Mouse (Mus musculus): ENCODE data around the gene Nupl1. TPM values are rescaled to one million over a fixed set of nuclear protein-coding genes. Genes with fewer than 3 reads are reported as not detected.

Gene Nupl1
- polyA plus RNA-seq, 1 experiment from 2014 or later = 0.21 TPM

DNA sequence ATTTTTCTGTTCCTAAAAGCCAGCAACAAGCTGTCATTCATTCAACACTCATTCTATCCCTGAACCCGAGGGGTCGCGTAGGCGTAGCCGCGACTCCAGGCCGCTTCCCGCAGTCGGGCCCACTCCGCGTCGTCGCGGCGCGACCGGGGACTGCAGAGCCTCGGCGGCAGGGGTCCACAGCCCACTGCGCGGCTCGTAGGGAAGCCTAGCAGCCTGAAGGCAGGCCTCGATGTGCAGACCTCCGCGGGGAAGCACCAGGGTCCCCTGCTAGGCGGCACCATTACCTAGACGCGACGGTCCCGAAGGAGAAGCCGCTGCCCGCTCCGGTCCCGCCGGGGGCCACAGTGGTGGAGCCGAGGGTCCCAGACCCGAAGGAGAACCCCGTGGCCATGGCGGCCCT, 352 bp downstream of the Nupl1 start:
- DNase-seq (ENCODE audit: low spot score) = peak; percentile 51
- WGBS = under 1% methylated on average over 39 of the region's 39 CpGs
- Histone ChIP-seq H3K4me1 (replicated peaks; ENCODE audit: control insufficient read depth, insufficient read depth, low read length) (peaks cover 22% of the 10 kb centered on the region), H3K4me3 (replicated peaks; ENCODE audit: low read length) (peak overlapping the region; percentile 100), H3K4me2 (replicated peaks) (peak overlapping the region; percentile 93), H3K27me3 (ENCODE audit: control insufficient read depth, insufficient read depth, low read length) (no peaks in the 10 kb centered on the region), H3K9ac (peak overlapping the region; percentile 99), H3K36me3 (replicated peaks; ENCODE audit: control insufficient read depth, insufficient read depth) (no peaks in the 10 kb centered on the region), H3K9me3 (ENCODE audit: control insufficient read depth, low read length) (no peaks in the 10 kb centered on the region), H3K27ac (peak overlapping the region; percentile 92)
- ATAC-seq (ENCODE audit: low FRiP score) = peak; percentile 65; the same call in 1 of the 2 replicates

GRCm38 (mm10) chr14:60250366-60250765, 865 bp downstream of the Nupl1 start:
- no peak for ATAC-seq (ENCODE audit: low FRiP score)
- H3K27ac ChIP-seq = peak overlapping the region; percentile 92
- WGBS = 19% methylated on average over 8 of the region's 8 CpGs

DNA sequence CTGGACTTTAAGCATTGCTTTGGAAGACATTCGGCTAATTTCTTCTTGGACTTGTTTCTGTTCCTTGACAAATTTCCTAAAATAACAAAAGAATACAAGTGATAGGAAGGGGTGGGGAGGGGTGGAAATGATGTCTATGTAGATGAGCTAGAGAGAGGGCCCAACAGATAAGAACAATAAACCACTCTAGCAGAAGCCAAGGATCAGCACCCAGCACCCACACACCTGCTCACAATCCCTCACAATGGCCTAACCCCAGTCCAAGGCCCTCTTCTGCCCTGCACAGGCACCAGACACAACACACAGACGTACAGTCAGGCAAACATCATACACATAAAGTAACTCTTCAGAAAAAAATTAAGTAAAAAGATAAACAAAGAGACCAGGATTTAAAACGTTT, 12.7 kb downstream of the Nupl1 start:
- Histone ChIP-seq H3K9ac (no peak overlapping the region), H3K9me3 (ENCODE audit: control insufficient read depth, low read length) (no peaks in the 10 kb centered on the region), H3K27ac (no peak overlapping the region), H3K27me3 (ENCODE audit: control insufficient read depth, insufficient read depth, low read length) (no peaks in the 10 kb centered on the region), H3K4me2 (replicated peaks) (no peak overlapping the region), H3K4me1 (replicated peaks; ENCODE audit: control insufficient read depth, insufficient read depth, low read length) (no peaks in the 10 kb centered on the region), H3K4me3 (replicated peaks; ENCODE audit: low read length) (no peak overlapping the region), H3K36me3 (replicated peaks; ENCODE audit: control insufficient read depth, insufficient read depth) (peaks cover 70% of the 10 kb centered on the region)
- DNase-seq (ENCODE audit: low spot score) (no peak), ATAC-seq (ENCODE audit: low FRiP score) (no peak)
- 89% methylated on average over 3 of the region's 3 CpGs for WGBS

More at GRCm38 (mm10) chr14:60250366-60250765, 865 bp downstream of the Nupl1 start:
- Histone ChIP-seq H3K27me3 (ENCODE audit: control insufficient read depth, insufficient read depth, low read length) (no peaks in the 10 kb centered on the region), H3K4me1 (replicated peaks; ENCODE audit: control insufficient read depth, insufficient read depth, low read length) (peaks cover 22% of the 10 kb centered on the region), H3K4me2 (replicated peaks) (peak overlapping the region; percentile 93), H3K36me3 (replicated peaks; ENCODE audit: control insufficient read depth, insufficient read depth) (peaks cover 5% of the 10 kb centered on the region; the same call in 1 of the 2 replicates), H3K9me3 (ENCODE audit: control insufficient read depth, low read length) (no peaks in the 10 kb centered on the region), H3K4me3 (replicated peaks; ENCODE audit: low read length) (peak overlapping the region; percentile 100), H3K9ac (peak overlapping the region; percentile 99)
- DNase-seq (ENCODE audit: low spot score) = no peak

GRCm38 (mm10) chr14:60219886-60220285, 31.3 kb downstream of the Nupl1 start:
- ATAC-seq (ENCODE audit: low FRiP score) (no peak), DNase-seq (ENCODE audit: low spot score) (no peak)
- Histone ChIP-seq H3K36me3 (replicated peaks; ENCODE audit: control insufficient read depth, insufficient read depth) (peaks cover 38% of the 10 kb centered on the region), H3K9ac (no peak overlapping the region), H3K4me1 (replicated peaks; ENCODE audit: control insufficient read depth, insufficient read depth, low read length) (no peaks in the 10 kb centered on the region), H3K4me3 (replicated peaks; ENCODE audit: low read length) (no peak overlapping the region), H3K4me2 (replicated peaks) (no peak overlapping the region), H3K27ac (no peak overlapping the region), H3K27me3 (ENCODE audit: control insufficient read depth, insufficient read depth, low read length) (no peaks in the 10 kb centered on the region), H3K9me3 (ENCODE audit: control insufficient read depth, low read length) (no peaks in the 10 kb centered on the region)
- 90% methylated on average over 10 of the region's 10 CpGs for WGBS

- no peak overlapping the region for H3K9ac ChIP-seq
- DNase-seq (ENCODE audit: low spot score) = no peak
- 99% methylated on average over 4 of the region's 4 CpGs for WGBS
Measured at GRCm38 (mm10) chr14:60217616-60218015, 33.6 kb downstream of the Nupl1 start.

DNA sequence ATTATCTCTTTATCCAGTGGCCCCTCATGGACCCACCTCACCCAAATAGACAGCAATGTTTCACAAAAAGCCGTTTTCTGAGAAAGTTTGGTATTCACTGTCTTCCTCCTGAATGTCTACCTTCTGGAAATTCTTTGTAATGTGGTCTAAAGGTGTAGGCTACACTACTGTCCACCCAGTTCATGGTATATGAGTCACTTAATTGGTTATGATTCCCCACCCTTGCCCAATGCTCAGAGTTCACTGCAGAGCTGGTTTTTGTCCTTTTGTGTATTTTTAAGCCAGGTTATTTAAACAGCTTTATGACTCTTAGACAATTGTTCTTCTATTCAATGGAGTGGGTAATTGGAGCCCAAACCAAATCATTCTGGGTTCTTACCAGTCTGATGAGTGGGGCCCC, 35.1 kb downstream of the Nupl1 start:
- Histone ChIP-seq H3K4me1 (replicated peaks; ENCODE audit: control insufficient read depth, insufficient read depth, low read length) (no peaks in the 10 kb centered on the region), H3K4me2 (replicated peaks) (no peak overlapping the region), H3K9me3 (ENCODE audit: control insufficient read depth, low read length) (no peaks in the 10 kb centered on the region), H3K27ac (no peak overlapping the region), H3K27me3 (ENCODE audit: control insufficient read depth, insufficient read depth, low read length) (no peaks in the 10 kb centered on the region), H3K36me3 (replicated peaks; ENCODE audit: control insufficient read depth, insufficient read depth) (peaks cover 32% of the 10 kb centered on the region), H3K4me3 (replicated peaks; ENCODE audit: low read length) (no peak overlapping the region), H3K9ac (no peak overlapping the region)
- 90% methylated on average over 1 of the region's 1 CpGs for WGBS
- ATAC-seq (ENCODE audit: low FRiP score) (no peak), DNase-seq (ENCODE audit: low spot score) (no peak)

More at GRCm38 (mm10) chr14:60217616-60218015, 33.6 kb downstream of the Nupl1 start:
- no peak overlapping the region for H3K4me3 ChIP-seq (replicated peaks; ENCODE audit: low read length)
- H3K27me3 ChIP-seq (ENCODE audit: control insufficient read depth, insufficient read depth, low read length) = no peaks in the 10 kb centered on the region
- peaks cover 38% of the 10 kb centered on the region for H3K36me3 ChIP-seq (replicated peaks; ENCODE audit: control insufficient read depth, insufficient read depth)
- no peak overlapping the region for H3K4me2 ChIP-seq (replicated peaks)
- no peaks in the 10 kb centered on the region for H3K4me1 ChIP-seq (replicated peaks; ENCODE audit: control insufficient read depth, insufficient read depth, low read length)
- no peaks in the 10 kb centered on the region for H3K9me3 ChIP-seq (ENCODE audit: control insufficient read depth, low read length)
- no peak for ATAC-seq (ENCODE audit: low FRiP score)
- H3K27ac ChIP-seq = no peak overlapping the region

- no peak overlapping the region for H3K9ac ChIP-seq
- ATAC-seq (ENCODE audit: low FRiP score) = no peak
- no peak overlapping the region for H3K4me2 ChIP-seq (replicated peaks)
- H3K4me1 ChIP-seq (replicated peaks; ENCODE audit: control insufficient read depth, insufficient read depth, low read length) = no peaks in the 10 kb centered on the region
- no peaks in the 10 kb centered on the region for H3K9me3 ChIP-seq (ENCODE audit: control insufficient read depth, low read length)
- no peak for DNase-seq (ENCODE audit: low spot score)
- H3K4me3 ChIP-seq (replicated peaks; ENCODE audit: low read length) = no peak overlapping the region
- H3K27ac ChIP-seq = no peak overlapping the region
- WGBS = 90% methylated on average over 3 of the region's 3 CpGs
- peaks cover 23% of the 10 kb centered on the region for H3K36me3 ChIP-seq (replicated peaks; ENCODE audit: control insufficient read depth, insufficient read depth)
- no peaks in the 10 kb centered on the region for H3K27me3 ChIP-seq (ENCODE audit: control insufficient read depth, insufficient read depth, low read length)
Measured at GRCm38 (mm10) chr14:60215000-60215399, 36.2 kb downstream of the Nupl1 start.

- H3K27ac ChIP-seq = no peak overlapping the region
- no peak overlapping the region for H3K9ac ChIP-seq
- no peak overlapping the region for H3K4me2 ChIP-seq (replicated peaks)
- ATAC-seq (ENCODE audit: low FRiP score) = no peak
- no peaks in the 10 kb centered on the region for H3K4me1 ChIP-seq (replicated peaks; ENCODE audit: control insufficient read depth, insufficient read depth, low read length)
- no peaks in the 10 kb centered on the region for H3K9me3 ChIP-seq (ENCODE audit: control insufficient read depth, low read length)
- peaks cover 15% of the 10 kb centered on the region for H3K36me3 ChIP-seq (replicated peaks; ENCODE audit: control insufficient read depth, insufficient read depth)
- H3K4me3 ChIP-seq (replicated peaks; ENCODE audit: low read length) = no peak overlapping the region
- WGBS = 95% methylated on average over 1 of the region's 1 CpGs
- no peak for DNase-seq (ENCODE audit: low spot score)
- H3K27me3 ChIP-seq (ENCODE audit: control insufficient read depth, insufficient read depth, low read length) = no peaks in the 10 kb centered on the region
Measured at GRCm38 (mm10) chr14:60214040-60214439, 37.2 kb downstream of the Nupl1 start.

- Histone ChIP-seq H3K36me3 (replicated peaks; ENCODE audit: control insufficient read depth, insufficient read depth) (no peaks in the 10 kb centered on the region), H3K9me3 (ENCODE audit: control insufficient read depth, low read length) (no peaks in the 10 kb centered on the region), H3K27me3 (ENCODE audit: control insufficient read depth, insufficient read depth, low read length) (no peaks in the 10 kb centered on the region), H3K27ac (no peak overlapping the region), H3K4me3 (replicated peaks; ENCODE audit: low read length) (no peak overlapping the region), H3K9ac (no peak overlapping the region), H3K4me2 (replicated peaks) (no peak overlapping the region), H3K4me1 (replicated peaks; ENCODE audit: control insufficient read depth, insufficient read depth, low read length) (no peaks in the 10 kb centered on the region)
- WGBS = 93% methylated on average over 7 of the region's 7 CpGs
- ATAC-seq (ENCODE audit: low FRiP score) = no peak
- no peak for DNase-seq (ENCODE audit: low spot score)
Measured at GRCm38 (mm10) chr14:60209166-60209565, 42.1 kb downstream of the Nupl1 start.

DNA sequence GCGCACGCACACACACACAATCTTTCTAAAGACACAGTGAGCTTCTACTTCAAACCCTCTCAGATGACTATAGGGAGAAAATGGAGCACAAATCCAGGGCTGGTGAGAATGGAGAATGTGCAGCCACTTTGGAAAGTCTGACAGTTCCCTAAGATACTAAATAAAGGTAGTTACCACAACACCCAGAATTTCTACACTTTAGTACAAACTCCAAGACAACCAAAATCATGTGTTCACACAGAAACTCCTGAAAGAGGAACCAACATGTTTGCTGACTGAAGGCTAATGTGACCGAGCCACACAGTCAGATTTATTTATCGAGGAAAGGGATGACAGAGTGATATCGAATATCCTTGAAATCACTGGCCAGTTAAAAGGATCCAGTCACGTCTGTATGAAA, 46.2 kb downstream of the Nupl1 start:
- H3K36me3 ChIP-seq (replicated peaks; ENCODE audit: control insufficient read depth, insufficient read depth) = no peaks in the 10 kb centered on the region
- H3K4me1 ChIP-seq (replicated peaks; ENCODE audit: control insufficient read depth, insufficient read depth, low read length) = no peaks in the 10 kb centered on the region
- DNase-seq (ENCODE audit: low spot score) (no peak), ATAC-seq (ENCODE audit: low FRiP score) (no peak)
- no peaks in the 10 kb centered on the region for H3K27me3 ChIP-seq (ENCODE audit: control insufficient read depth, insufficient read depth, low read length)
- no peak overlapping the region for H3K27ac ChIP-seq
- H3K9ac ChIP-seq = no peak overlapping the region
- WGBS = 96% methylated on average over 6 of the region's 6 CpGs
- no peak overlapping the region for H3K4me3 ChIP-seq (replicated peaks; ENCODE audit: low read length)
- no peak overlapping the region for H3K4me2 ChIP-seq (replicated peaks)
- H3K9me3 ChIP-seq (ENCODE audit: control insufficient read depth, low read length) = no peaks in the 10 kb centered on the region
